Mouse (Mus musculus): ENCODE data around the gene Slc26a1.
"Not testable (repeated sequence)": the region's sequence is repeated elsewhere in the genome, so short reads cannot be mapped to it uniquely, and the experiment has no call there.

The Slc26a1 gene

DNA sequence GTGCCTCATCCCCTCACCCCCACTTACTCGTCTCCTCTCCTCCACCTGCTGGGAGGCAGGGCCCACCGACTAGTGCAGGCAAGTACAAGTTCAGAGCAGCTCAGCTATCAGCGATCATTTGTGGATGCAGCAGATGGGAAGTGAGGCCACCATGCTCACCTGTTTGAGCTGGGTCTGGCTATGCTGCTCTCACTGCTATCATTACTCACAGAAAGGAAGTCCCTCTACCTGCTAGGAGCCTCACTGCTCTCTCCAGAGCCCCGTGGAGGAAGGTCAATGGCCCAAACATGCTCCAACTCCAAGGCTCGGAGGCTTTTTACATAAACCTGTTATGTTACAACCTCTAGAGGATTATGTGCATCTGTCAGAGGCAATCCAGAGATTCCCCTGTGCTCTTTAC lies 18.0 kb downstream of the Slc26a1 start:
- no peak for DNase-seq (ENCODE audit: low read depth, low spot score)

DNA sequence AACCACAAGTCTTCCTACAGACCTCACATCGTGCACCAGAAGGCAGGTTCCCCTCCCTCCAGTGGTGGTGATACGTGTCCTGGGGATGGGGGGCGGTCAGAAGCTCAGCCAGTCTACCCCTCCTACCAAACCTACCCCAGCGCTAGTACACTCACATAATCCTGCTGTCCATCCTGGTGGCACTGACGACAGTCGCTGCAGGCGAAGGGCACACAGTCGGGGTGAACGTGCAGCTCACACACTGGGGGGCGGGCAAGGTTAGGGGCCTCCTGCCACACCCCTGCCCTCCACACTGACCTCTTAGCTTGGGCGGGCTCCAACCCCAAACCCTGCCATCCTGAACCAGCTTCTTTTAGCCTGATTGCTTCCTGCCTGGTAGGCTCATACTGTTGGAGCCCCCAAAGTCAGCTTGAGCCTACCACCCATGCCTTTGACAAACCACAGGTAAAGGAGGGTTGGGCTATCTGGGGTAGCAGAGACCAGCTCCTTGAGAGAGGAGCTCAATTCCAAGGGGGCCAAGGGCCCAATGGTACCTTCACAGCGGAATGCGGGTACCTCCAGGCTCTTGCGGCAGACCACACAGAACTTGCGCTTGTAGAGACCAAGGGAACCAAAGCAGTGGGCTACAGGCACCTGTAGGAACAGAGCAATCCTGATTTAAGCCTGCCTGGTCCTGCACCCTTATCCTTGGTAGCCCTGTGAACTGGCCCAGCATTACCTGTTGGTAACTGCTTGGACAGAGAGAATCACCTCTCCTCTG lies 19.3 kb downstream of the Slc26a1 start:
- no peak for DNase-seq (ENCODE audit: low read depth, low spot score)

DNA sequence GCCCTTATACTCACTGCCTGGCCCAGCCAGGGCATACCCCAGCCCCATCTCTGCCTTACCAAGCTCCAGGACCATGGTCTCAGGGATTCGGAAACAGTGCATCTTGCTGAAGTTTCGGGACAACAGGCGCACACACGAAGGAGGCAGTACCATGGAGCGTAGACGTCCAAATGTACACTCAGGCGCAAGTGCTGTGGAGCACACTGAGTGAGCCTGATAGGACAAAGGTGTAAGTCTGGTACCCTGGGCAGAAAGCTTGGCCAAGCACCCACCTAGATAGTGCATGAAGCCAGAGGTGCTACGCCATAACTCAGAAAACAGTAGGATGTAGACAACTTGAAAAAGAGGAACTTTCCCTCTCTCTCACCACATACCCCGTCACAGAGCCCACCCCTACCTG lies 20.0 kb downstream of the Slc26a1 start:
- no peak for DNase-seq (ENCODE audit: low read depth, low spot score)

DNA sequence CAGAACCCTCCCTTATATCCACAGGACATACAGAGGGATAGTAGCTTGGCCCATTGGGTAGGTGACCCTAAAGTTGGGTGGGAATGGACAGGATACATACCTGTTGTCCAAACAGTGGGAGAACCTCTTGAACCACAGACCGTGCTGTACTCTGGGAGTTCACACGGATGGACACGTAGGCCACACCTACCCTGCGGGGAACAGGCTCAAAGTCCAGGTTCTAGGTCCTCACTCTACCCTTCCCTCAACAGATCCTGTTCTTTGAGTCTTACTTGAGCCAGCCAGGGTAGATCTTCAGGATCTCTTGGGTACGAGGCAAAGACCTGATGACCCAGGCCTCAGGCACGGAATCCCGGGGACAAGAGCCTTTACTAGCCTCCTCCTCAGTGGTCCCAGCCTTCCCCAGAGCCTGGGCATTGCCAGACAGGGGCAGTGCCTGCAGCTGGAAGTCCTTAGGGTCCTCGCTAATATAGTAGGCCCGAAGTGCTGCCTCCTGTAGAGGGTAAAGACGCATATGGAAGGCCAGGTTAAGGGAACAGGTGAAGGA lies 20.9 kb downstream of the Slc26a1 start:
- no peak for DNase-seq (ENCODE audit: low read depth, low spot score)

DNA sequence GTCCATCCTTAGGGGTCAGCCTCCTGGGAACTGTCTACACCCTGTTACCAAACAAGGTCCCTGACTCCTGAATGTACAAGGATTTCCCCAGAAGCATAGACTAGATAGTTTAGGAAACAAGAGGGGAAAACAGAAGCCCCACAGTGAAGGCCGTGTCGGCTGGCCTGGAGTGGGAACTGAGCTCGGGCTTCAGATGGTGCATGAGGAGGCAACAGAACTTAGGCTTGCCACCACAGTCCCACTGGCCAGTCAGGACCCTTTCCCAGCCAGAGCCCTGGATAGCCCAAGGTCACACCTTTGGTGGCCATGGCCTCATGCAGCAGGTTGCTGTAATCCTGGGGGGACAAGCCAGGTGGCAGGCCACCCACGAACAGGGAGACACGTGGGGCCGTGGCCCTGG lies 22.0 kb downstream of the Slc26a1 start:
- no peak for DNase-seq (ENCODE audit: low read depth, low spot score)

DNA sequence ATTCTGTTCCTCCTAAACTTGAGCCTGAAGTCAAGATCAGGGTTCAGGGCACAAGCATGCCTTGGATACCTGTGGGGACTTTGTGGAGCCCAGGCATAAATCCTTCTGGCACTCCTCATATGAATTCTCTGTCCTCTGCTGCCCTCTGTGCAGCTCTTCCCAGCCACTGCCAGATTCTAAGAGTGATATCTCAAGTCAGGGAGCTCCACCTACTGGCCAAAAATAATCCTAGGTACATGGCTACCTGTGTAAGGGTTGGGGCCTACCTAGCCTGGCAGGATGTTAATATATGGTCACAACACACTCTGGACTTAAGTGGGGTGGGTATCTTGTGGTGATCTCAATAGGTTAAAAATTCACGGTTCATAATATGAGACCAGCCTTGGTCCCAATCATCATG lies 23.5 kb downstream of the Slc26a1 start:
- DNase-seq (ENCODE audit: low read depth, low spot score) = peak; percentile 86

DNA sequence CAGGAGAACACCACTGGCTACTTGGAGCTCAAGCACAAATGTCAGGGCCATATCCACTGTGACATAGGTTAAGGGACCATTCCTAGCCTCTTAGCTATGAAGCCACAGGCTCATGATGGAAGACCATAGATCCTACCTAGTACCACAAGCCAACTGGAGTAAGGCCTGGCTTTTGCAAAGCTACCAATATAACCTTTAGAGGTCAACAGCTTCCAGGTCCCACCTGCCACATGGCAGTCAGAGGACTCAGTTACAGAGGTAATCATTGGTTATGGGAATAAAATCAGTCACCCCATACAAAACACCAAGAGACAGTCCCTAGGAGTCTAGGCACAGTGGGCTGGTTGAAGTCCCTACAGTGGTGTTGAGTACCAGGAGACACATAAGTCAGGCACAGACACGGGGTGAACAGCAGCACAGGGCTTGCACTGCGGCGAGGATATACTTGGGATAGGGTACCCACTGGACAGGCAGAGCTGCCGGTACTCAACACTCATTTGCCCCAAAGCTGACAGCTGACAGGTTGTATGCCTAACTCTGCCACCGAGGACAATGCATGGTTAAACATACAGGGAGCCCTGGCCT lies 24.1 kb downstream of the Slc26a1 start:
- DNase-seq (ENCODE audit: low read depth, low spot score) = no peak

DNA sequence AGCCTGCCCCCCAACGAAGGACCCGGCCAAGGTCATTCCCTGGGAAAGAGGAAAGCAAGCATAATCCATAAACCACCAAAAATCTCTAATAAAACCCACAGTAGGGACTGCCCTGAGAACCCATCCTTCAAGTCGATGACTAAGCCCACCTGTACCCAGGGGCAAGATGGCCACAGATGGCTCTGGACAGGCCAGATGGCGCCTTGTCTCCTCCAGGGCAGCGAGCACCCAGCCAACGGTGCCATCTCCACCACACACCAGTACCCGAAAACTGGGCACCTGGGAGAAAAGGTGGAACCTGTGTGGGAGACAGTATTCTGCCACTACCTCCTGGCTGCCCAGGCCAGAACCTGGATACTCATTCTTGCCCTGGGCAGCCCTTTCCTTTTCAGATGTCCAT lies 25.0 kb downstream of the Slc26a1 start:
- no peak for DNase-seq (ENCODE audit: low read depth, low spot score)

DNA sequence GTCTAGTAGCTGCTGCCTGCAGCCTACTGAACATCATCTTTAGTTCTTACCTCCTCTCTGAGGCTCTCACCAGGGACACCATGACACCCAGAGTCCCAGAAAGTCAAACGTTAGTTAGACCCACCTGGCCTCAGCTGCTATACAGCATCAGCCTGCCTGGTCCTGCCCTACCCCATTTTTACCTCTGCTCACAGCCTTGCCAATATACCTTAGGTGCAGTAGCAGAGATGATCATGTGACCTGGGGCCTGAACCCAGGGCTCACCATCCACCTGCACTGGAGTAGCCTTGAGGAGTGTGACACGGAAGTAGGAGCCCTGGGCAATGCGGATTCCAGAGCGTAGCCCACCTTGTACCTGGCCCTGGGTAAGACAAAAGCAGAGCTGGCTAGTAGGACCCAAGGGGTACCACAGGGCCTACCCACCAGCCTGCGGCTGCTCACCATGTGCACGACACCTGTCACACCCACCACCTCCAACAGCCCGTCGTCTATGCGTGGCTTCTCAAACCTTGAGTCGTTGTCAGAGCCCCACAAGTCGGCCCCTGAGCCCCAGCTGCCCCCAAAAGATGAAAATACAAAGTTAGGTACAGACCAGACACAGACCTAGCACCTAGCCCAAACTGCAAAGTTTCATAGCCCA lies 26.3 kb downstream of the Slc26a1 start:
- no peak for DNase-seq (ENCODE audit: low read depth, low spot score)

DNA sequence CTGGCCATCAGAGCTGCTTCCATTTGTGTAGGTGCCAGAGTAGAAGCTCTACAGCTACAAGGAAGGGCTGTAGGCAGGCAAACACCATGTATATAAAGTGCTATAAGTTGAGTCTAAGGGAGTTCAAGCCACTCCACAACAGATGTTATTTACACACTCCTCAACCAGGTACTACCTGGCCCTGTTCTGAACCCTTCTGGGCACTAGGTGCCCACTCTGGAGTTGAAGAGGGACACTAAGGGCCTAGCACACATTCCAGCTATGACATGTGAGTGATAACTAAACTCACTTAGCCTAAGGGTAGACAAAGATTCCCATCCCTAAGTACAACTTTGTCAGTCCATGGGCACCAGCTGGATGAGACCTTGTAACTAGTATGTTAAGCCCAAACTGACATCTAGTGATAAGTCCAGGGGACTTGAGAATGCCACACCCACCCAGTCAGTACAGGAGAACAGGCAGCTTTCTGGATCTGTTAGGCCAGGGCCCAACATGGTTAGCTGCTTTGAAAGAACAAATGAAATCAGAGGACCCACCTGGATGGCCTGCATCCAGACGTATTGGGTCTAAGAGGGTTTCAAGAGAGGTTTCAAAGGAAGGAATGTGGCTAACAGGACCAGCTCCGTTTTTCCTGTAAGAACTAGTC lies 27.4 kb downstream of the Slc26a1 start:
- DNase-seq (ENCODE audit: low read depth, low spot score) = no peak

DNA sequence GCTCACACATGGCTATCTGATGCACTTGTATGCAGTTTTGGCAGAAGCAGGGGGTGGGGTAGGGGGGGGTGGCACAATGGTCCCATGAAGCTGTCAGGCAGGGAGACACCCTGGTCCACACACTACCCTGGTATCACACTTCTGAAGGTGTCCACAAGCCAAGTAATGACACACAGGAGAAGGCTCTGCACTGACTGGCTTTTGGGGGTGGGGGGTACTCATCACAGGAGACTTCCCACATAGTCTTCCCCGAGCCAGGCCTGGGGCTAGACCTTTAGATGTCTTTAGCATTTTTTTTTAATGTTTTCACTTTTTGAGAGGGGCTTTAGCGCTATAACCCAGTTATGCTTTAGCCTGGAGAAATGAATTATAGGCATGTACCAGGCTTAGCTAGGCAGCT lies 28.1 kb downstream of the Slc26a1 start:
- DNase-seq (ENCODE audit: low read depth, low spot score) = no peak

DNA sequence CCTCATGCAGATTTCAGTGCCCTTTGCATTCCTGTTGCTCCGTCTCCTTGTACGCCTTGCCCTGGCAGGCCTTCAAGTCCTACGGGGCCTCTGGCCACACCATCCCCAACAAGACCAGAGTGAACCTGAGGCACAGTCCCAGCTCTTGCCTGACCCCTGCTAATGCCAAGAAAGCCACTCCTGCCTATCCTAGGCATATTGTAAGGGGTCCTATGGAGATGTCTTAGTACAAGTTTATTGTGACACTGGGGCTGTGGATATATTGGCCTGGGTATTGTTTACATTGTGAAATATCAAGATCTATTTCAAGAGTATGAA lies 29.1 kb downstream of the Slc26a1 start:
- DNase-seq (ENCODE audit: low read depth, low spot score) = no peak

DNA sequence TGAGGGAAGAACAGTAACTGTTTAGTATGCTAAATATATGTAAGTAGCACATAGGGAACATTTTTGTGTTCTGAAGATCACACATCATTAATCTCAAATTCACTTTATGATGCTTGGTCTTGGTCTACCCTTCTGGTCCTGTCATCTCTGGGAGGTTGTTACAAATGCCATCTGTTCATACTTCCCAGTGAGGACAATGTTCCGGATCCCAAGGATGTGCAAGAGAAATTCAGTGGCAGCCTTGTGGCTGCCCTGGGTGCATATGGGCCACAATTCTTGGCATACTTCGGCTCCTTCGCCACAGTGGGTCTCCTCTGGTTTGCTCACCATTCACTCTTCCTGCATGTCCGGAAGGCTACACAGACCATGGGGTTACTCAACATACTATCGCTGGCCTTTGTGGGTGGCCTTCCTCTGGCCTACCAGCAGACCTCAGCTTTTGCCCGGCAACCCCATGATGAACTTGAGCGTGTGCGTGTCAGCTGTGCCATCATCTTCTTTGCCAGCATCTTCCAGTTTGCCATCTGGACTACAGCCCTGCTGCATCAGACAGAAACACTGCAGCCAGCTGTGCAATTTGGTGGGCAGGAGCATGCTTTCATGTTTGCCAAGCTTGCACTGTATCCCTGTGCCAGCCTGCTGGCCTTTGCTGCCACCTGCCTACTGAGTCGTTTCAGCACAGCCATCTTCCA lies 29.6 kb downstream of the Slc26a1 start:
- DNase-seq (ENCODE audit: low read depth, low spot score) = no peak

DNA sequence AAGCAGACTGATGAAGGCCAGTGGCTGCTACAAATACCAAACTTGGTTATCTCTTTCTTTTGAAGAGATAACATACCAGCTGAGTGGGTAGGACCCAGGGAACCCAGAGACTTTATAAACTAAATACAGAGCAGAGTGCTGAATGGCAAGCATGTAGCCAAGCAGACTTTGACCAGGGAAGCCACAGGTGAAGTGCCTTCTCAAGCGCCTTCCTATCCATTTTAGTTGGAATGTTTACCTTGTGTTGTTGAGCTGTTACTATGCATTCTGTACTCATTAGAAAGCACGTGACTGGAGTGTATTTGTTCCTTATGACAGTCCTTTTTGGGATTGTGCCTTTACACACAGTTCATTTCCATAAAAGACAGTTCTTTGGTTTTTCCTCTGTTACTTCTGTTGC lies 31.7 kb downstream of the Slc26a1 start:
- no peak for DNase-seq (ENCODE audit: low read depth, low spot score)

DNA sequence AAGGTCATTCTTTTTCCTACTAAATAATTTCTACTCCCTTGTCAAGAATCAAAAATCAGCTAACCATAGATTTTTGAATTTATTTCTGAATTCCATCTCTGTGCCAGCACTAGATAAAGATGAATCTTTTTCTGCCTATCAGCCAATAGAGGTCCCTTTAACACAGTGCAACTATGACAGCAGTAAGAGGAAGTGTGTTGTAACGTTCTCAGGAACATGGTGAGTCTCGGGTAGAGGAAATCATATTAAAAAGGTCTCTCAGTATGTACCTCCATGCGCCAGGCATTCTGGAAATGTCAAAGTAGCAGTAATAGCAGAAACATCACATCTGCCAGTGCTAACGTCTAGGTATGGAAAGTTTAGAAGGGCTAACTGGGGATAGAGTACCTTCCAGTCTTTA lies 39.2 kb downstream of the Slc26a1 start:
- DNase-seq (ENCODE audit: low read depth, low spot score) = no peak

DNA sequence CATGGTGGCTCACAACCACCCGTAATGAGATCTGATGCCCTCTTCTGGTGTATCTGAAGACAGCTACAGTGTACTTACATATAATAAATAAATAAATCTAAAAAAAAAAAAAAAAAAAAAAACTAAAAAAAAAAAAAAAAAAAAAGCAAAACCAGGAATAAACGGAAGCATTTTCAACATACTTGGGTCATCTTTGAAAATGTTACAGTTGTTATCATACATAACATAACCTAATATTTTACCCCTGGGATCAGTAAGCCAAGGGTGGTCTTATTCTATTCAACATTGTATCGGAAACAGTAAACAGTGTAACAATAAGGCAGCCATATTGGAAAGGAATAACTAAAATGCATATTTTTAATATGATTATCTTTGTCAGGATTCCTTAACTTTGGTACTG lies 41.3 kb downstream of the Slc26a1 start:
- not testable (repeated sequence) for DNase-seq (ENCODE audit: low read depth, low spot score)

DNA sequence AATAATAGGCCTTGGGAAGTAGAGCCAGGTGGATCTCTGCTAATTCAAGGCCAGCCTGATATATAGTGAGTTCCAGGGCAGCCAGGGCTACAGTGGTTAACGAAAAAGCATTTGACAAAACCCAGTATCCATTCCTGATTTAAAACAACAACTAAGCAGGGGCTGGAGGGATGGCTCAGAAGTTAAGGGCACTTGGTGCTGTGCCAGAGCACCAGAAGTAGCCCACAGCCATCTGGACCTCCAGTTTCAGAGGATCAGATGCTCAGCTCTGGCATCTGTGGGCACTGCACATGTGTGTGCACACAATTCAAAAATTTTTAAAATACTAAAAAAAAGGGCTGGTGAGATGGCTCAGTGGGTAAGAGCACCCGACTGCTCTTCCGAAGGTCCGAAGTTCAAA lies 41.7 kb downstream of the Slc26a1 start:
- DNase-seq (ENCODE audit: low read depth, low spot score) = no peak

DNA sequence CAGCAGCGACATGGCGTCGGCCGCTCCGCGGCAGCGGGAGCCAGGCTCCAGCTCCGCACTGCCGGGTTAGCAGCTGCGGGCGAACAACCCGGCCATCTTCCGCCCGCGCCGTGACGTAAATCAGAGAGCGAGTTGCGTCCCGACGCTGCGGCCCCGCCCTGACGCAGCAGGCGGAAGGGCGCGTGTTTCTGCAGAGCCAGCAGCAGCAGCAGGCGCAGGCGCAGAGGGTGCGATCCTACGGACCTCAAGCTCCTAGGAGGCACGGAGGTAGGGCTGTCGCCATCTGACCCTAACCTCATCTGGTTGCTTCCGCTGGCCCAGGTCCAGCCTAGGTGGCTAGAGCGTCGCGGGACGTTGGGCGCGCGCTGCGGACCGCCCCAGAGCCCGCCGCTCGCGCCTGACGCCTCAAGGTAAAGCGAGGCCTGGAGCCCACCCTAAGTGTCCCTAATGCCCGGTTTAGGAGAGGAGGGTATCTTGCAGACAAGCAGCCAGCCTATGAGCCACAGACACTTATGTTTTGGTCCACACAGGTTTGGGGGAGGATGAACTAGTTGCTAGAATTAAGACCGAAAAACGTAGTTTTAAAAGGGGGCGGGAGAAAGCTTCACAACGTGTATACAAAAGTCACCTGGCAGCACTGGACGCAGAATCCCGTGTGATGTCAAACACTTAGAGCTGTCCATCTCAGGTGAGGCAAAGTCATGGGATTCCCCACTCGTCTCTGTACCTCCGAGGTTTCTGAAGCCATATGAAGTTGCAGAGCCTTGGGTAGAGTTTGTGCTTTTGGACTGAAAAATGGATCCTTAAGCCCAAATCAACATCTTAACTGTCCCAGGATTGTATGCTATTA lies 45.5 kb downstream of the Slc26a1 start, which contains the start of the genes Gak and Tmem175:
Gene Gak, minus strand, starts transcription at position 122 of the 850 bp plus-strand sequence.
Gene Tmem175, plus strand, starts transcription at position 137 of the 850 bp plus-strand sequence.
- peak; percentile 93 for DNase-seq (ENCODE audit: low read depth, low spot score)

DNA sequence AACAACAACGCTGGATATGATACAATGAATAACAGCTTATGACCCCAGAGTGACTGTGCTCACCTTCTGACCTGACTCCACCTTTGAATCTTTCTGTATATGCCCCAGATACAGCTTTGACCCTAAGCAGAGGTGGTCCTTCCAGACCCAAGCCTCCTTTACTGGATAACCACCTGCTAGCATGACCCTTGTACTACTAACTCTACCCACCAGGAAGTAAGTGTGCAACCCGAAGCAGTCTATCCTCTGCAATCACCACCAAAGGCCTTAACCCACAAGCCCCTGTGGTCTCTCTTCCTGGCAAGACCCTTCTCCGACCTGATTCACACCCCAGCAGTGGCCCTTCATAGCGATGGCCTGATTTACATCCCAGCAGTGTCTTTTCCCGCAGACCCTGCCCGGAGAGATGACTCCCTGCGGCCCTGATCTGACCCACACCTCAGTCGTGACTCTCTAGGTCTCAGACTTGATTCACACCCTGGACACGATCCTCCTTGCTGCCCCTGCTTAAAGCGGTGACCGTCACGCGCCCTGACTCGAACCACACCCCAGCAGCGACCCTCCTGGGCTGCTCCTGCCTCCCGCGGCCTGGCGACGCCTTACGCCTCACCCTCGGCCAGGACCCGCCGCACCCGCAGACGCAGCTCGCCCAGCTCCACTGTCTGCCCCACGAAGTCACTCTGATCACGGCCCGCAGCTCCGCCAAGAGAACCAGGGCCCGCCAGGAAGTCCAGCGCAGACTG lies 46.3 kb downstream of the Slc26a1 start:
- peak; percentile 53 for DNase-seq (ENCODE audit: low read depth, low spot score)

DNA sequence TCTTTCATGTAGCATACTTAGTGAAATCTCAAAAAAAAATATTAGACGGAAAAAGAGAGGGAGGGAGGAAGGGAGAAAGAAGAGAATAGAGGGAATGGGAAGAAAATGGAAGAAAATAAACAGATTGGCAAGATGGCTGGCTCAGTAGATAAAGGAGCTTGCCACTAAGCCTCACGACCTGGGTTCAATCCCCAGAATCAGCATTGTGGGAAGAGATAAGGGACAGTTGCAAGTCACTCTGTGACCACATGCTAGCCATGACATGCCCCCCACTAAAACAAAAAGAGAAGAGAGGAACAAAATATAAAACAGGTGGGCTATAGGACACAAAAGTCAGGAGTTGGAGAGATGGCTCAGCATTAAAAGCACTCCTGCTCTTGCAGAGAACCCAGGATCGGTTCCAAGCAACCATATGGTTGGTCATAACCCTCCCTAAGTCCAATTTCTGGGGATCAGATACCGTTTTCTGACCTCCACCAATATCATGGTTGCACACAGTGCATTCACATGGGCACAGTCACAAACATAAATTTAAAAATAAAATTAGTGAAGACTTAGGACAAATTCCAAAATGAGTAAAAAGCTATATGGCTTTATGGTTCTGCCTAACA lies 49.2 kb downstream of the Slc26a1 start:
- DNase-seq (ENCODE audit: low read depth, low spot score) = no peak
